Mouse (Mus musculus): ENCODE measurements around the gene Fam228b.

- TF ChIP-seq CTCF (IDR thresholded peaks at IDR 0.05; ENCODE audit: borderline replicate concordance, insufficient read depth, low read depth, low read length): no peak
- TF ChIP-seq POLR2A (IDR thresholded peaks at IDR 0.05; ENCODE audit: borderline replicate concordance, insufficient read depth, low read length): no peak
Measured at GRCm38 (mm10) chr12:4732332-4732731, 36.7 kb downstream of the Fam228b start.

Data from cerebellum, adult 2 months (tissue).